ENCODE assay signal across 10 mouse cellular contexts in the genomic region with DNA sequence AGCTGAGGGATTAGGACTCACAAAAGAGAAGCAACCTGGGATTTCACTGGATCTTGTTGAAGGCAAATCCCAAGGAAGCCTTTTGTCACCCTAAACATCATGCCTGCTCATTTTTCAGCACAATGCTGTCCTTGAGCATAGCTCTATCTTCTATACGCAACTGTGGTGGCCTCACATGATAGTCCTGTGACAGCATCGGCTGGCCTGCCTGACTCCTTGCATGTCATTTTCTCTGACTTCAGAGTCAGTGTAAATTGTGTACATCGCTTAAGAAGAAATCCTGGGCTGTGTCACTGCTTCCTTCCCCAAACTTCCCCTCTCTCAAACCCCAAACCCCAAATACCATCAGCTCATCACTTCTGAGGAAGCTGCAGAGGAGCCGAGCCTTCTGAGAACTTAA.
DNase-seq lines count a peak whose midpoint lies in the region; ATAC-seq lines count a peak whose summit lies in the region.
"Had no signal": no experiment of that assay in that cellular context is flagged by ENCODE, and none has a peak within 500 bp of the region (broad histone marks: within the 10 kb centered on the region; RNA-seq: fewer than 3 reads in every experiment).

No protein-coding gene starts in this region.

- 15% methylated on average over 4 of the region's 4 CpGs for WGBS in midbrain, embryonic 10.5 days
- WGBS in midbrain, embryonic 16.5 days = 18% methylated on average over 4 of the region's 4 CpGs

- no peak overlapping the region for H3K4me2 ChIP-seq in midbrain, embryonic 16.5 days (ENCODE audit: low read length)

- peaks cover 35% of the 10 kb centered on the region for H3K4me1 ChIP-seq in midbrain, embryonic 10.5 days
- H3K4me1 ChIP-seq in midbrain, embryonic 16.5 days (ENCODE audit: control insufficient read depth, insufficient read depth, low read length) = peaks cover 16% of the 10 kb centered on the region

- peak overlapping the region; percentile 20; the same call in 1 of the 2 replicates for H3K4me3 ChIP-seq in midbrain, embryonic 10.5 days
- H3K4me3 ChIP-seq in midbrain, embryonic 16.5 days (ENCODE audit: low read depth, low read length) = no peak overlapping the region

- peak; percentile 90 for DNase-seq in heart, adult 11 months
- no peak for DNase-seq in heart, adult 8-10 months (ENCODE audit: low spot score)
- peak; percentile 62 for DNase-seq in midbrain, embryonic 10.5 days (ENCODE audit: low spot score)
- peak; percentile 5 for DNase-seq in splenic B cell, adult 2 months (ENCODE audit: low read depth, low spot score)
- no peak for DNase-seq in adrenal gland, adult 8-10 months
- no peak for DNase-seq in ovary, postnatal 14 days (ENCODE audit: low spot score)
- DNase-seq: cerebellum, adult 11 months; kidney, postnatal 10 days had no signal

- H3K36me3 ChIP-seq in midbrain, embryonic 10.5 days = no peaks in the 10 kb centered on the region
- no peaks in the 10 kb centered on the region for H3K36me3 ChIP-seq in midbrain, embryonic 16.5 days (ENCODE audit: control insufficient read depth, insufficient read depth, low read length)
- H3K36me3 ChIP-seq in splenic B cell, adult 2 months (ENCODE audit: control insufficient read depth, insufficient read depth, low read length, poor library complexity, severe bottlenecking) = no peaks in the 10 kb centered on the region

- H3K27ac ChIP-seq in midbrain, embryonic 10.5 days (replicated peaks) = peak overlapping the region; percentile 81
- no peak overlapping the region for H3K27ac ChIP-seq in midbrain, embryonic 16.5 days (ENCODE audit: low read length)

- ATAC-seq in midbrain, embryonic 16.5 days = no peak
- peak; percentile 35 for ATAC-seq in inflammation-experienced regulatory T-cells, adult 6 months

- no peaks in the 10 kb centered on the region for H3K27me3 ChIP-seq in midbrain, embryonic 10.5 days (ENCODE audit: low read depth, poor library complexity, severe bottlenecking)
- H3K27me3 ChIP-seq in midbrain, embryonic 16.5 days (ENCODE audit: control insufficient read depth, insufficient read depth, low read depth, low read length) = no peaks in the 10 kb centered on the region
- H3K27me3 ChIP-seq in splenic B cell, adult 2 months (ENCODE audit: control insufficient read depth, insufficient read depth, low read length, poor library complexity, severe bottlenecking) = no peaks in the 10 kb centered on the region

- no peaks in the 10 kb centered on the region for H3K9me3 ChIP-seq in midbrain, embryonic 10.5 days (replicated peaks)
- H3K9me3 ChIP-seq in midbrain, embryonic 16.5 days (replicated peaks; ENCODE audit: control insufficient read depth, low read length, poor library complexity, severe bottlenecking) = no peaks in the 10 kb centered on the region

- no peak overlapping the region for H3K9ac ChIP-seq in midbrain, embryonic 16.5 days (ENCODE audit: low read depth, low read length)

Comparison
In these comparisons a context has a peak if more than half of its experiments do, and no peak if none do; other contexts are left out.
1. DNase-seq: peak in heart, adult 11 months (single experiment), midbrain, embryonic 10.5 days (single experiment) and splenic B cell, adult 2 months (single experiment); none in heart, adult 8-10 months (single experiment), adrenal gland, adult 8-10 months (single experiment) and ovary, postnatal 14 days (single experiment).